ENCODE assay signal across 7 mouse cellular contexts in the genomic region with DNA sequence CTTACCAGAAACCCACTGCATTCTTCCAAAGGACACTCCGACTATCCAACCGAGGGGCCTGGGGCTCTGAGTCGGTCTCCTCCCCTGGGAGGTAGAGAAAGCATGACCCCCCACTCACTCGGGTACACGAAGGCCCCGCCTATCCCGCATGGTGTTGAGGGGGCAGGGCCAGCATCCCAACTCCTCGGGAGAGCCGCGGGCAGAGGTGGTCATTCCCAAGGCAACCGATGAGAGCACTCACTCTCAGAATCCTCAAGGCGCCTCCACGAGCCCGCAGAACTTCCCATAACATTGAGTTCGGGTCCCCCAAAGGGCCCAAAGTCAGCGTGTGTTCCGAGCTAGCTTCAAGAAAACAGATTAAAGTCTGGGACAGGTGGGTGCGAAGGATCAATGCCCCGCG. TPM values are rescaled to one million over a fixed set of nuclear protein-coding genes. Genes with fewer than 3 reads are reported as not detected.
DNase-seq lines count a peak whose midpoint lies in the region; ATAC-seq and TF ChIP-seq lines count a peak whose summit lies in the region.

No protein-coding gene starts in this region.

- peak overlapping the region; percentile 84 for H3K4me2 ChIP-seq in forebrain, embryonic 13.5 days
- peak overlapping the region; percentile 61 for H3K4me2 ChIP-seq in kidney, postnatal 0 days (ENCODE audit: low read length)

- H3K9me3 ChIP-seq in forebrain, embryonic 13.5 days (replicated peaks), result no peaks in the 10 kb centered on the region
- no peaks in the 10 kb centered on the region for H3K9me3 ChIP-seq in kidney, postnatal 0 days (replicated peaks; ENCODE audit: low read length)

- H3K36me3 ChIP-seq in forebrain, embryonic 13.5 days (ENCODE audit: poor library complexity, severe bottlenecking), result peaks cover 19% of the 10 kb centered on the region
- 0 out of 2 replicates have a peak, but pooled peaks cover 7% of the 10 kb centered on the region for H3K36me3 ChIP-seq in kidney, postnatal 0 days (ENCODE audit: insufficient read depth, low read length)
- H3K36me3 ChIP-seq in testis, adult 2 months (ENCODE audit: control insufficient read depth, insufficient read depth, low read length), result no peaks in the 10 kb centered on the region

- H3K4me3 ChIP-seq in forebrain, embryonic 13.5 days, result peak overlapping the region; percentile 61
- peak overlapping the region; percentile 52 for H3K4me3 ChIP-seq in kidney, postnatal 0 days (replicated peaks; ENCODE audit: low read depth, low read length)
- peak overlapping the region; percentile 96 for H3K4me3 ChIP-seq in testis, adult 2 months (ENCODE audit: control insufficient read depth, low read depth, low read length)

- no peak for TF ChIP-seq CTCF in kidney, postnatal 0 days (IDR thresholded peaks at IDR 0.05; ENCODE audit: low read depth)
- TF ChIP-seq CTCF in testis, adult 2 months (IDR thresholded peaks at IDR 0.05; ENCODE audit: control insufficient read depth, insufficient read depth, insufficient replicate concordance, low read depth, low read length), result no peak

- no peak; the same call in 1 of the 2 replicates for TF ChIP-seq POLR2A in testis, adult 2 months (IDR thresholded peaks at IDR 0.05; ENCODE audit: control insufficient read depth, low read depth, low read length)

- peak; percentile 45 for DNase-seq in ovary, postnatal 36 days (ENCODE audit: low spot score)
- no peak for DNase-seq in ovary, postnatal 14 days (ENCODE audit: low spot score)
- DNase-seq in cerebellum, adult 11 months, result peak; percentile 48
- peak; percentile 54 for DNase-seq in kidney, postnatal 0 days (ENCODE audit: low spot score)
- peak; percentile 31 for DNase-seq in lung, postnatal 14 days

- peak overlapping the region; percentile 68 for H3K9ac ChIP-seq in forebrain, embryonic 13.5 days
- peak overlapping the region; percentile 56 for H3K9ac ChIP-seq in kidney, postnatal 0 days (ENCODE audit: low read depth, low read length)

- H3K27ac ChIP-seq in forebrain, embryonic 13.5 days, result no peak overlapping the region
- 0 out of 2 replicates have a peak overlapping the region, but pooled peaks have one; percentile 14 for H3K27ac ChIP-seq in kidney, postnatal 0 days
- H3K27ac ChIP-seq in testis, adult 2 months (ENCODE audit: control insufficient read depth, insufficient read depth, low read depth, low read length), result peak overlapping the region; percentile 75

- H3K27me3 ChIP-seq in forebrain, embryonic 13.5 days, result peaks cover 22% of the 10 kb centered on the region
- H3K27me3 ChIP-seq in kidney, postnatal 0 days (ENCODE audit: insufficient read depth, low read length), result no peaks in the 10 kb centered on the region
- no peaks in the 10 kb centered on the region for H3K27me3 ChIP-seq in testis, adult 2 months (ENCODE audit: control insufficient read depth, insufficient read depth, low read length)

- peaks cover 13% of the 10 kb centered on the region for H3K4me1 ChIP-seq in forebrain, embryonic 13.5 days
- no peaks in the 10 kb centered on the region; the same call in 1 of the 2 replicates for H3K4me1 ChIP-seq in kidney, postnatal 0 days (replicated peaks; ENCODE audit: insufficient read depth, low read length)
- peaks cover 15% of the 10 kb centered on the region for H3K4me1 ChIP-seq in testis, adult 2 months (ENCODE audit: control insufficient read depth, insufficient read depth, low read length)

- ATAC-seq in forebrain, embryonic 13.5 days, result peak; percentile 56; the same call in 1 of the 2 replicates
- ATAC-seq in kidney, postnatal 0 days (replicated peaks; ENCODE audit: low FRiP score, low read depth), result peak; percentile 73

- WGBS in forebrain, embryonic 13.5 days, result 2% methylated on average over 20 of the region's 20 CpGs
- WGBS in kidney, postnatal 0 days, result 2% methylated on average over 20 of the region's 20 CpGs

RNA-seq across cellular contexts. Expression of a gene that starts 2.0 kb away (rescaled TPM):
- polyA plus RNA-seq in forebrain, embryonic 13.5 days (2015; fragmentation: Nextera tagmentation; extraction: Ambion mirVana), result 0.38 and 0.46 TPM in 2 replicates
- 1.2 and 1.3 TPM in 2 replicates for polyA plus RNA-seq in kidney, postnatal 0 days (2015; fragmentation: Nextera tagmentation; extraction: Ambion mirVana)
- polyA plus RNA-seq in testis, adult 2 months (2012; rRNA removed), result 0.16 and 1.3 TPM in 2 replicates

RNA-seq across cellular contexts. Expression of a gene that starts 2.9 kb away (rescaled TPM):
- 26.3 and 30.8 TPM in 2 replicates for polyA plus RNA-seq in forebrain, embryonic 13.5 days (2015; fragmentation: Nextera tagmentation; extraction: Ambion mirVana)
- polyA plus RNA-seq in kidney, postnatal 0 days (2015; fragmentation: Nextera tagmentation; extraction: Ambion mirVana), result 34.4 and 36.9 TPM in 2 replicates
- 34.9 and 42.7 TPM in 2 replicates for polyA plus RNA-seq in testis, adult 2 months (2012; rRNA removed)

RNA-seq across cellular contexts. Expression of a gene that starts 12.0 kb away (rescaled TPM):
- polyA plus RNA-seq in forebrain, embryonic 13.5 days (2015; fragmentation: Nextera tagmentation; extraction: Ambion mirVana), result not detected in 2 replicates
- not detected in 2 replicates for polyA plus RNA-seq in kidney, postnatal 0 days (2015; fragmentation: Nextera tagmentation; extraction: Ambion mirVana)
- polyA plus RNA-seq in testis, adult 2 months (2012; rRNA removed), result not detected in 2 replicates

RNA-seq across cellular contexts. Expression of a gene that starts 16.5 kb away (rescaled TPM):
- 209 and 212 TPM in 2 replicates for polyA plus RNA-seq in forebrain, embryonic 13.5 days (2015; fragmentation: Nextera tagmentation; extraction: Ambion mirVana)
- polyA plus RNA-seq in kidney, postnatal 0 days (2015; fragmentation: Nextera tagmentation; extraction: Ambion mirVana), result 213 and 217 TPM in 2 replicates
- 144 and 157 TPM in 2 replicates for polyA plus RNA-seq in testis, adult 2 months (2012; rRNA removed)

RNA-seq across cellular contexts. Expression of a gene that starts 47.9 kb away (rescaled TPM):
- 2.1 and 2.5 TPM in 2 replicates for polyA plus RNA-seq in forebrain, embryonic 13.5 days (2015; fragmentation: Nextera tagmentation; extraction: Ambion mirVana)
- polyA plus RNA-seq in kidney, postnatal 0 days (2015; fragmentation: Nextera tagmentation; extraction: Ambion mirVana), result 24.5 and 24.8 TPM in 2 replicates
- polyA plus RNA-seq in testis, adult 2 months (2012; rRNA removed), result 1.4 and 2.6 TPM in 2 replicates
